Mouse (Mus musculus) heart, embryonic 15.5 days (tissue): ENCODE measurements at regions not wholly inside any gene's neighbourhood (a gene's known extent, or its start where the extent isn't known, plus 50 kb on each side); places are given as distances from the start of the nearest gene placed in this dataset.
A peak's percentile ranks its signal among the peaks of the same experiment; 100 is the strongest.

Source experiments
- ATAC-seq: fragments of 200-750 bp; cut with Nextera tagmentation; replicated peaks from 2 replicates; pipeline ENCODE4 v1.8.0; 2017; ENCODE audit warnings: low read depth, moderate TSS enrichment; ENCODE audit not compliant: insufficient number of reproducible peaks, insufficient read depth, low FRiP score
- H3K27ac ChIP-seq: fragments of 300-500 bp; sonication (generic); 2 replicates; pipeline ENCODE4 v1.5.1; 2015; ENCODE audit warnings: mild to moderate bottlenecking, inconsistent platforms
- H3K27me3 ChIP-seq: fragments of 300-500 bp; sonication (generic); 2 replicates; pipeline ENCODE4 v1.6.1; 2015; ENCODE audit warnings: inconsistent platforms
- H3K36me3 ChIP-seq: fragments of 300-500 bp; sonication (generic); 2 replicates; pipeline ENCODE4 v1.6.1; 2015; ENCODE audit warnings: mild to moderate bottlenecking, inconsistent platforms
- H3K4me1 ChIP-seq: fragments of 300-500 bp; sonication (generic); replicated peaks from 2 replicates; pipeline ENCODE4 v1.6.1; 2015; ENCODE audit warnings: inconsistent platforms
- H3K4me2 ChIP-seq: fragments of 300-500 bp; sonication (generic); 2 replicates; pipeline ENCODE4 v1.6.1; 2015; ENCODE audit warnings: inconsistent platforms, mild to moderate bottlenecking, moderate library complexity
- H3K4me3 ChIP-seq: fragments of 300-500 bp; sonication (generic); 2 replicates; pipeline ENCODE4 v1.5.1; 2015; ENCODE audit warnings: mild to moderate bottlenecking, inconsistent platforms
- H3K9ac ChIP-seq: fragments of 300-500 bp; sonication (generic); 2 replicates; pipeline ENCODE4 v1.6.1; 2015; ENCODE audit warnings: mild to moderate bottlenecking, inconsistent platforms
- H3K9me3 ChIP-seq: fragments of 300-500 bp; sonication (generic); replicated peaks from 2 replicates; pipeline ENCODE4 v1.6.1; 2016; ENCODE audit warnings: inconsistent platforms
- WGBS: fragments of 180-500 bp; shearing (Covaris S2); methylation state at CpG from one replicate; pipeline ENCODE4 v1.1.7; 2015; ENCODE audit warnings: mixed read lengths; 5-methylcytosine and 5-hydroxymethylcytosine counted together

GRCm38 (mm10) chr13:60032586-60032985 lies 144.6 kb downstream of the Gas1 start:
- no peak for ATAC-seq
- H3K27ac ChIP-seq = no peak overlapping the region
- H3K9me3 ChIP-seq = no peaks in the 10 kb centered on the region
- peaks cover 2% of the 10 kb centered on the region; the same call in 1 of the 2 replicates for H3K4me1 ChIP-seq
- H3K4me2 ChIP-seq = no peak overlapping the region
- H3K4me3 ChIP-seq = no peak overlapping the region
- H3K36me3 ChIP-seq = no peaks in the 10 kb centered on the region
- 85% methylated on average over 5 of the region's 5 CpGs for WGBS
- no peak overlapping the region for H3K9ac ChIP-seq
- H3K27me3 ChIP-seq = no peaks in the 10 kb centered on the region

- no peak overlapping the region for H3K4me3 ChIP-seq
- H3K4me1 ChIP-seq = no peaks in the 10 kb centered on the region
- no peaks in the 10 kb centered on the region for H3K9me3 ChIP-seq
- no peak overlapping the region for H3K27ac ChIP-seq
- no peak overlapping the region for H3K9ac ChIP-seq
- H3K36me3 ChIP-seq = no peaks in the 10 kb centered on the region
- WGBS = 65% methylated on average over 9 of the region's 9 CpGs
- H3K27me3 ChIP-seq = no peaks in the 10 kb centered on the region
- ATAC-seq = no peak
- H3K4me2 ChIP-seq = no peak overlapping the region
Observed at GRCm38 (mm10) chr13:60029591-60029990, 147.6 kb downstream of the Gas1 start.

GRCm38 (mm10) chr13:60020175-60020487 lies 157.0 kb downstream of the Gas1 start:
- Histone ChIP-seq H3K4me2 (no peak overlapping the region), H3K9ac (no peak overlapping the region), H3K4me1 (peaks cover 12% of the 10 kb centered on the region), H3K36me3 (no peaks in the 10 kb centered on the region), H3K4me3 (no peak overlapping the region), H3K9me3 (no peaks in the 10 kb centered on the region), H3K27ac (peak overlapping the region; percentile 75), H3K27me3 (no peaks in the 10 kb centered on the region)
- 42% methylated on average over 5 of the region's 5 CpGs for WGBS
- ATAC-seq = no peak

GRCm38 (mm10) chr13:60019291-60020174 lies 157.6 kb downstream of the Gas1 start:
- 23% methylated on average over 13 of the region's 13 CpGs for WGBS

GRCm38 (mm10) chr13:60015854-60016366 lies 161.3 kb downstream of the Gas1 start:
- no peaks in the 10 kb centered on the region for H3K36me3 ChIP-seq
- no peak overlapping the region for H3K9ac ChIP-seq
- no peak overlapping the region for H3K4me3 ChIP-seq
- H3K27ac ChIP-seq = peak overlapping the region; percentile 6
- H3K4me2 ChIP-seq = no peak overlapping the region
- whole genome bisulfite sequencing = 52% methylated on average over 8 of the region's 8 CpGs
- no peak for ATAC-seq
- peaks cover 16% of the 10 kb centered on the region for H3K4me1 ChIP-seq
- no peaks in the 10 kb centered on the region for H3K27me3 ChIP-seq
- H3K9me3 ChIP-seq = no peaks in the 10 kb centered on the region

More at GRCm38 (mm10) chr13:60019291-60020174, 157.6 kb downstream of the Gas1 start:
- no peak overlapping the region for H3K4me3 ChIP-seq
- H3K27me3 ChIP-seq = no peaks in the 10 kb centered on the region
- H3K9me3 ChIP-seq = no peaks in the 10 kb centered on the region
- peaks cover 13% of the 10 kb centered on the region for H3K4me1 ChIP-seq
- 0 out of 2 replicates have a peak, but pooled peaks have one; percentile 39 for ATAC-seq
- no peaks in the 10 kb centered on the region for H3K36me3 ChIP-seq
- H3K27ac ChIP-seq = peak overlapping the region; percentile 75
- no peak overlapping the region for H3K9ac ChIP-seq
- no peak overlapping the region for H3K4me2 ChIP-seq

GRCm38 (mm10) chr13:60012046-60012813 lies 164.9 kb downstream of the Gas1 start:
- no peak; the same call in 1 of the 2 replicates for ATAC-seq
- H3K27ac ChIP-seq = peak overlapping the region; percentile 37
- H3K4me3 ChIP-seq = no peak overlapping the region
- H3K4me2 ChIP-seq = no peak overlapping the region
- WGBS = 68% methylated on average over 16 of the region's 16 CpGs
- H3K27me3 ChIP-seq = no peaks in the 10 kb centered on the region
- H3K9me3 ChIP-seq = no peaks in the 10 kb centered on the region
- no peak overlapping the region for H3K9ac ChIP-seq
- peaks cover 24% of the 10 kb centered on the region for H3K4me1 ChIP-seq
- H3K36me3 ChIP-seq = no peaks in the 10 kb centered on the region

GRCm38 (mm10) chr13:60011092-60011491 lies 166.1 kb downstream of the Gas1 start:
- ATAC-seq = no peak
- Histone ChIP-seq H3K27ac (no peak overlapping the region), H3K4me3 (no peak overlapping the region), H3K27me3 (no peaks in the 10 kb centered on the region), H3K36me3 (no peaks in the 10 kb centered on the region), H3K9ac (no peak overlapping the region), H3K4me2 (no peak overlapping the region), H3K4me1 (peaks cover 26% of the 10 kb centered on the region), H3K9me3 (no peaks in the 10 kb centered on the region)
- 73% methylated on average over 2 of the region's 2 CpGs for WGBS

GRCm38 (mm10) chr13:60007593-60007992 lies 169.6 kb downstream of the Gas1 start:
- H3K27ac ChIP-seq = peak overlapping the region; percentile 92

GRCm38 (mm10) chr13:60007031-60007430 lies 170.1 kb downstream of the Gas1 start:
- H3K9me3 ChIP-seq = no peaks in the 10 kb centered on the region
- no peaks in the 10 kb centered on the region for H3K27me3 ChIP-seq
- H3K27ac ChIP-seq = peak overlapping the region; percentile 92
- H3K4me3 ChIP-seq = no peak overlapping the region
- H3K36me3 ChIP-seq = no peaks in the 10 kb centered on the region
- peaks cover 18% of the 10 kb centered on the region for H3K4me1 ChIP-seq
- no peak overlapping the region for H3K9ac ChIP-seq
- ATAC-seq = no peak
- WGBS = 73% methylated on average over 4 of the region's 4 CpGs
- H3K4me2 ChIP-seq = no peak overlapping the region

More at GRCm38 (mm10) chr13:60007593-60007992, 169.6 kb downstream of the Gas1 start:
- no peaks in the 10 kb centered on the region for H3K36me3 ChIP-seq
- H3K4me1 ChIP-seq = peaks cover 20% of the 10 kb centered on the region
- no peak overlapping the region for H3K9ac ChIP-seq
- H3K4me3 ChIP-seq = no peak overlapping the region
- H3K9me3 ChIP-seq = no peaks in the 10 kb centered on the region
- peak; percentile 91 for ATAC-seq
- peak overlapping the region; percentile 5 for H3K4me2 ChIP-seq
- no peaks in the 10 kb centered on the region for H3K27me3 ChIP-seq
- WGBS = 16% methylated on average over 7 of the region's 7 CpGs

- Histone ChIP-seq H3K27ac (no peak overlapping the region), H3K4me2 (no peak overlapping the region), H3K27me3 (no peaks in the 10 kb centered on the region), H3K9ac (no peak overlapping the region), H3K9me3 (no peaks in the 10 kb centered on the region), H3K36me3 (no peaks in the 10 kb centered on the region), H3K4me1 (peaks cover 16% of the 10 kb centered on the region), H3K4me3 (no peak overlapping the region)
- no peak for ATAC-seq
- WGBS = 88% methylated on average over 2 of the region's 2 CpGs
Observed at GRCm38 (mm10) chr13:60004611-60005010, 172.6 kb downstream of the Gas1 start.

GRCm38 (mm10) chr13:60002098-60002497 lies 175.1 kb downstream of the Gas1 start:
- no peak overlapping the region for H3K4me2 ChIP-seq
- no peak overlapping the region for H3K9ac ChIP-seq
- no peak for ATAC-seq
- no peaks in the 10 kb centered on the region for H3K36me3 ChIP-seq
- no peaks in the 10 kb centered on the region for H3K9me3 ChIP-seq
- H3K27ac ChIP-seq = no peak overlapping the region
- WGBS = 90% methylated on average over 8 of the region's 8 CpGs
- no peak overlapping the region for H3K4me3 ChIP-seq
- peaks cover 1% of the 10 kb centered on the region for H3K4me1 ChIP-seq
- H3K27me3 ChIP-seq = no peaks in the 10 kb centered on the region
